9 mouse cellular contexts compared by ENCODE assay signal in genomic region chr12:101123013-101123412, GRCm38 (mm10). TPM values are rescaled to one million over a fixed set of nuclear protein-coding genes. Genes with fewer than 3 reads are reported as not detected.
DNase-seq lines count a peak whose midpoint lies in the region; ATAC-seq and TF ChIP-seq lines count a peak whose summit lies in the region.
"Had no signal": no experiment of that assay in that cellular context is flagged by ENCODE, and none has a peak within 500 bp of the region (broad histone marks: within the 10 kb centered on the region; RNA-seq: fewer than 3 reads in every experiment).

No protein-coding gene starts in this region.

- no peak overlapping the region for H3K4me2 ChIP-seq in intestine, postnatal 0 days (replicated peaks; ENCODE audit: low read depth)
- no peak overlapping the region for H3K4me2 ChIP-seq in intestine, embryonic 16.5 days (ENCODE audit: low read depth, low read length)

- no peaks in the 10 kb centered on the region for H3K9me3 ChIP-seq in intestine, postnatal 0 days (ENCODE audit: control insufficient read depth)
- H3K9me3 ChIP-seq in intestine, embryonic 16.5 days (ENCODE audit: control insufficient read depth, low read length): no peaks in the 10 kb centered on the region
- no peaks in the 10 kb centered on the region for H3K9me3 ChIP-seq in E14TG2a.4 (ENCODE audit: low read length)

- peak; percentile 74 for TF ChIP-seq CTCF in intestine, postnatal 0 days (IDR thresholded peaks at IDR 0.05; ENCODE audit: low read depth)
- TF ChIP-seq CTCF in E14TG2a.4 (conservative IDR thresholded peaks at IDR 0.05; ENCODE audit: low read length): peak; percentile 33

- WGBS in intestine, postnatal 0 days: 9% methylated on average over 1 of the region's 1 CpGs
- 25% methylated on average over 1 of the region's 1 CpGs for WGBS in intestine, embryonic 16.5 days

- no peak overlapping the region for H3K27ac ChIP-seq in intestine, postnatal 0 days (ENCODE audit: low read depth, low read length)
- H3K27ac ChIP-seq in intestine, embryonic 16.5 days (ENCODE audit: low read length): no peak overlapping the region
- H3K27ac ChIP-seq: macrophage had no signal

- peak; percentile 46 for DNase-seq in 3T3-L1 (ENCODE audit: low read depth, low spot score)
- peak; percentile 35 for DNase-seq in embryo, embryonic 9.5 days (ENCODE audit: extremely low spot score)
- no peak for DNase-seq in urinary bladder, postnatal 36 days (ENCODE audit: low spot score in 2 of 2)
- DNase-seq in adrenal gland, adult 8-10 months: no peak

- no peak overlapping the region for H3K4me3 ChIP-seq in intestine, postnatal 0 days (ENCODE audit: low read depth, low read length)
- H3K4me3 ChIP-seq in intestine, embryonic 16.5 days (ENCODE audit: low read length): no peak overlapping the region
- no peak overlapping the region for H3K4me3 ChIP-seq in E14TG2a.4 (replicated peaks; ENCODE audit: low read length)

- no peaks in the 10 kb centered on the region for H3K4me1 ChIP-seq in intestine, postnatal 0 days (replicated peaks; ENCODE audit: control insufficient read depth, insufficient read depth, low read length)
- no peaks in the 10 kb centered on the region for H3K4me1 ChIP-seq in intestine, embryonic 16.5 days (ENCODE audit: control insufficient read depth, insufficient read depth, low read length)
- H3K4me1 ChIP-seq in E14TG2a.4 (replicated peaks; ENCODE audit: low read depth, low read length): no peaks in the 10 kb centered on the region

- no peaks in the 10 kb centered on the region for H3K27me3 ChIP-seq in intestine, postnatal 0 days (replicated peaks; ENCODE audit: control insufficient read depth, insufficient read depth, low read length)
- no peaks in the 10 kb centered on the region for H3K27me3 ChIP-seq in intestine, embryonic 16.5 days (replicated peaks; ENCODE audit: control insufficient read depth, insufficient read depth, low read length)
- H3K27me3 ChIP-seq in E14TG2a.4 (ENCODE audit: insufficient read depth, low read length): no peaks in the 10 kb centered on the region

- no peak for ATAC-seq in intestine, postnatal 0 days
- ATAC-seq in intestine, embryonic 16.5 days: no peak
- no peak for ATAC-seq in erythroblast, adult 5-6 weeks (replicated peaks; ENCODE audit: low FRiP score, poor library complexity, severe bottlenecking)

- H3K9ac ChIP-seq in intestine, postnatal 0 days (ENCODE audit: low read depth, low read length): no peak overlapping the region
- no peak overlapping the region for H3K9ac ChIP-seq in intestine, embryonic 16.5 days (ENCODE audit: low read depth, low read length)

- no peaks in the 10 kb centered on the region for H3K36me3 ChIP-seq in intestine, postnatal 0 days (ENCODE audit: control insufficient read depth, insufficient read depth)
- no peaks in the 10 kb centered on the region for H3K36me3 ChIP-seq in intestine, embryonic 16.5 days (ENCODE audit: control insufficient read depth, insufficient read depth, low read length)
- H3K36me3 ChIP-seq in E14TG2a.4 (ENCODE audit: insufficient read depth, low read length): no peaks in the 10 kb centered on the region

RNA-seq across cellular contexts. Expression of gene Ppp4r3a, which starts 39.5 kb away (rescaled TPM):
- 18.4 and 19.6 TPM in 2 replicates for polyA plus RNA-seq in intestine, postnatal 0 days (2015; fragmentation: Nextera tagmentation; extraction: Ambion mirVana)
- polyA plus RNA-seq in intestine, embryonic 16.5 days (2015; fragmentation: Nextera tagmentation; extraction: Ambion mirVana): 21.9 and 25.8 TPM in 2 replicates
- 10 to 100 TPM; 49.5 to 59.5 (median 49.9) TPM for total RNA-seq in adrenal gland, adult 8-10 months (2022)
- total RNA-seq in erythroblast, adult 5-6 weeks (2015; ENCODE audit: low replicate concordance): 27.9 and 44.9 TPM in 2 replicates
- 66.5 TPM in 2 replicates for total RNA-seq in erythroblast, adult 5-6 weeks (2017; ENCODE audit: low replicate concordance)

Comparison
In these comparisons a context has a peak if more than half of its experiments do, and no peak if none do; other contexts are left out.
1. DNase-seq: peak in 3T3-L1 (single experiment) and embryo, embryonic 9.5 days (single experiment); none in urinary bladder, postnatal 36 days (0 of 2) and adrenal gland, adult 8-10 months (single experiment).